Mouse (Mus musculus) neural tube, embryonic 14.5 days (tissue): ENCODE data around the gene Atg2b. TPM values are rescaled to one million over a fixed set of nuclear protein-coding genes. Genes with fewer than 3 reads are reported as not detected.

ENCODE experiments used
- ATAC-seq: fragments of 200-750 bp; cut with Nextera tagmentation; 2 replicates; pipeline ENCODE4 v1.8.0; 2017; ENCODE audit warnings: low read depth, mild to moderate bottlenecking, moderate TSS enrichment, moderate library complexity
- H3K27ac ChIP-seq: fragments of 300-500 bp; sonication (generic); 2 replicates; pipeline ENCODE4 v1.5.1; 2014; ENCODE audit warnings: low read depth, mild to moderate bottlenecking, control low read depth, low read length, moderate library complexity, mixed read lengths
- H3K27me3 ChIP-seq: fragments of 300-500 bp; sonication (generic); 2 replicates; pipeline ENCODE4 v1.6.1; 2014; ENCODE audit warnings: low read length; ENCODE audit not compliant: control insufficient read depth, insufficient read depth
- H3K36me3 ChIP-seq: fragments of 300-500 bp; sonication (generic); 2 replicates; pipeline ENCODE4 v1.6.1; 2014; ENCODE audit warnings: low read length, mixed read lengths; ENCODE audit not compliant: control insufficient read depth, insufficient read depth
- H3K4me1 ChIP-seq: fragments of 300-500 bp; sonication (generic); 2 replicates; pipeline ENCODE4 v1.6.1; 2014; ENCODE audit warnings: low read length; ENCODE audit not compliant: control insufficient read depth, insufficient read depth
- H3K4me2 ChIP-seq: fragments of 300-500 bp; sonication (generic); 2 replicates; pipeline ENCODE4 v1.6.1; 2014; ENCODE audit warnings: mild to moderate bottlenecking, low read depth, low read length, control low read depth
- H3K4me3 ChIP-seq: fragments of 300-500 bp; sonication (generic); 2 replicates; pipeline ENCODE4 v1.5.1; 2014; ENCODE audit warnings: low read depth, low read length, control low read depth, mixed read lengths
- H3K9ac ChIP-seq: fragments of 300-500 bp; sonication (generic); replicated peaks from 2 replicates; pipeline ENCODE4 v1.6.1; 2014; ENCODE audit warnings: low read depth, mild to moderate bottlenecking, control low read depth, low read length, mixed read lengths
- H3K9me3 ChIP-seq: fragments of 300-500 bp; sonication (generic); 2 replicates; pipeline ENCODE4 v1.6.1; 2016; ENCODE audit warnings: low read length; ENCODE audit not compliant: control insufficient read depth
- WGBS: fragments of 180-500 bp; shearing (Covaris S2); extraction: QIAGEN DNeasy Blood & Tissue Kit; methylation state at CpG from one replicate; pipeline ENCODE4 v1.1.7; 2014; 5-methylcytosine and 5-hydroxymethylcytosine counted together
- polyA plus RNA-seq: library from polyadenylated mRNA; unstranded; fragments of >200 nt; fragmentation: Nextera tagmentation; extraction: Ambion mirVana; gene quantifications from 2 replicates; pipeline ENCODE4 v1.2.1, GENCODE M21; 2014

Gene Atg2b
- polyA plus RNA-seq, 1 experiment from 2014 or later, result 19.5 TPM

DNA sequence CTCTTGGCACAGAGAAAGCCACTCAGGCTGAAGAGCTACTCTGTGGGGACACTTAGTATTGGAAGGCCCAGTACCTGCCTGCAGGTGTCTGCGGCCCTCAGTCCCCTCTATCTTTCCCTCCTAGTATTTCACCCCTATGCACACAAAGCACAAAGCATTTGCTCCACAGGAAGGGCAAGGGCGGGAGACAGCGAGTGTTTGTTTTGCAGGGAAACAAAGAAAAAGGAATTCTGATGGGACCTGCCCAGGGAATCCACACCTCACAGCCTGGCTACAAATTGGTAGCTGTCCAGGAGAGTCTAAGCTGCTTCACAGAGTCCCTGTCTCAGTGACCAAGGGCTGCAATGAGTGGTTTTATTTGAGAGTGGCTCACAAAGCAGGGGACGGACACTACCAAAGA is 91.5 kb downstream of the Atg2b start:
- Histone ChIP-seq H3K27ac (no peak overlapping the region), H3K4me1 (no peaks in the 10 kb centered on the region), H3K4me2 (no peak overlapping the region), H3K9ac (no peak overlapping the region), H3K4me3 (no peak overlapping the region), H3K36me3 (no peaks in the 10 kb centered on the region), H3K9me3 (no peaks in the 10 kb centered on the region), H3K27me3 (no peaks in the 10 kb centered on the region)
- WGBS, result 60% methylated on average over 4 of the region's 4 CpGs
- ATAC-seq, result no peak

DNA sequence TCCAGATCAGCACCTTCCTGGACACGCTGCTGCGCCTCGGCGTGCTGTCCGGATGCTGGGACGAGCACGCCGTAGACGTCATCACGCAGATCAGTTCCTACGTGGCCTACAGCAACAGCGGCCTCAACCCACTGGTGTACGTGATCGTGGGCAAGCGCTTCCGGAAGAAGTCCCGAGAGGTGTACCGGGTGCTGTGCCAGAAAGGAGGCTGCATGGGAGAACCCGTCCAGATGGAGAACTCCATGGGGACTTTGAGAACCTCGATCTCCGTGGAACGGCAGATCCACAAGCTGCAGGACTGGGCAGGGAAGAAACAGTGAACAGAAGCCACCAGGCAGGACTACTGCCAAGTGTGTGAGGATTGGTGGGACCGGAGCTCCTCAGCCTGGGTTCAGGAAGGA is 92.7 kb downstream of the Atg2b start:
- Histone ChIP-seq H3K27ac (no peak overlapping the region), H3K36me3 (no peaks in the 10 kb centered on the region), H3K27me3 (no peaks in the 10 kb centered on the region), H3K4me3 (no peak overlapping the region), H3K9me3 (no peaks in the 10 kb centered on the region), H3K9ac (no peak overlapping the region), H3K4me1 (no peaks in the 10 kb centered on the region), H3K4me2 (no peak overlapping the region)
- WGBS, result 96% methylated on average over 23 of the region's 23 CpGs
- ATAC-seq, result no peak

DNA sequence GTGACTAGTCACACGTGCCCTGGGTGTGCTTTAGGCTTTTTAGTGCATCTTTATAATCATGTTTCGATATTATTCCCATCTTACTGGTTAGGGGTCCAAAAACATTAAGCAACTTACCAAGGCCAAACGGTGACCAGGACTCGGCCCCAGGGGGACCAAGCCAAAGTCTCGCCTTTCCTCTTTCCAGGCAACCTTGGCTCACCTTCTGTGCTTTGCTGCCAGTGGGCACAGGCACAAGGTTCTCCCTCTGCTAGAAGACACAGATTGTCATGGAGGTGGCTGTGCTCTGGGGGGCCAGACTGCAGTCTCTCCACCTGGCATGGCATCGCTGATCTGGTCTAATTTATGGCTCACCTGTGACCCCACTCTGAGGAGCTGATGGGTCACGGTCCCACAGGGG is 94.2 kb downstream of the Atg2b start:
- H3K36me3 ChIP-seq, result no peaks in the 10 kb centered on the region
- H3K9me3 ChIP-seq, result no peaks in the 10 kb centered on the region
- H3K4me1 ChIP-seq, result no peaks in the 10 kb centered on the region
- no peaks in the 10 kb centered on the region for H3K27me3 ChIP-seq
- no peak overlapping the region for H3K27ac ChIP-seq
- no peak overlapping the region for H3K4me2 ChIP-seq
- H3K9ac ChIP-seq, result no peak overlapping the region
- no peak for ATAC-seq
- WGBS, result 81% methylated on average over 7 of the region's 7 CpGs
- no peak overlapping the region for H3K4me3 ChIP-seq

DNA sequence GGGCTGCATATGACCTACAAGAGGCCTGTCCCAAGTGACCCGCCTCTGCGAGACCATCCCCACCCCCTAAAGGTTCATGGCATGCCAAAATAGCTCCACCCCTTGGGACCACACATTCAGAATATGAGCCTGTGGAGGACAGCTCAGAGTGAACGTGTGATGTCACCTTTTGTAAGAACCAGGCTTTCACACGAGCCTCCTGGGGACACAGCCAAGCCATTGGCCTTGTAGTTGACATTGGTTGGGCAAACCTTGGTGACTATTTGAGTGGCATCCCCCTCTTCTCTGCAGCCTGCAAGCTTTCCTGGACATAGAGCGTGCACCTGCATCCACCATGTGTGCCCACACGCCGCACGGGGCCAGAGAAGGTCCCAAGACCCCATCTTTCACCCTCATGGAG is 97.5 kb downstream of the Atg2b start:
- WGBS, result 86% methylated on average over 8 of the region's 8 CpGs

DNA sequence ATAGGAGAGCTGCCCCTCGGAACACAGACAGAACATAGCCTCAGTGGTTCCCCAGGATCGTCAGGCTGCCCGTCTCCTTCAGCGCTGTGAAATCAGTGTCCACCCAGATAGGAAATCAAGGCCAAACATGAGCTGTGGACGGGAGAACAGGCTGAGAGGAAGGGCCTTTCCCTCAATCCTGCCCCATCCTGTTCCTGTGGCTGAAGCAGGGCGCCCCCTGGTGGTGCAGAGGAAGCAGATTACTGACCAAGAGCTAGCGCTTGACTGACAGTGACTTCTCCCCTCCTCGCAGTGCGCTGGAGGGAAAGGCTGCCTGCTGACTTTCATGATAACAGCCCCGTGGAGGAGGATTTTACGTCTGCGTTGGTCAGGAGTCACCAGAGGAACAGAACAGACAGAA is 100.2 kb downstream of the Atg2b start:
- Histone ChIP-seq H3K9me3 (no peaks in the 10 kb centered on the region), H3K27me3 (no peaks in the 10 kb centered on the region), H3K9ac (no peak overlapping the region), H3K27ac (no peak overlapping the region), H3K4me1 (0 out of 2 replicates have a peak, but pooled peaks cover 3% of the 10 kb centered on the region), H3K4me2 (no peak overlapping the region), H3K4me3 (no peak overlapping the region), H3K36me3 (no peaks in the 10 kb centered on the region)
- peak; percentile 57; the same call in 1 of the 2 replicates for ATAC-seq
- WGBS, result 21% methylated on average over 12 of the region's 12 CpGs

More for the DNA sequence above, 97.5 kb downstream of the Atg2b start:
- H3K9ac ChIP-seq, result no peak overlapping the region
- no peaks in the 10 kb centered on the region for H3K9me3 ChIP-seq
- 0 out of 2 replicates have a peak, but pooled peaks cover 3% of the 10 kb centered on the region for H3K4me1 ChIP-seq
- no peak for ATAC-seq
- no peaks in the 10 kb centered on the region for H3K27me3 ChIP-seq
- no peaks in the 10 kb centered on the region for H3K36me3 ChIP-seq
- H3K4me3 ChIP-seq, result no peak overlapping the region
- H3K27ac ChIP-seq, result no peak overlapping the region
- H3K4me2 ChIP-seq, result no peak overlapping the region

DNA sequence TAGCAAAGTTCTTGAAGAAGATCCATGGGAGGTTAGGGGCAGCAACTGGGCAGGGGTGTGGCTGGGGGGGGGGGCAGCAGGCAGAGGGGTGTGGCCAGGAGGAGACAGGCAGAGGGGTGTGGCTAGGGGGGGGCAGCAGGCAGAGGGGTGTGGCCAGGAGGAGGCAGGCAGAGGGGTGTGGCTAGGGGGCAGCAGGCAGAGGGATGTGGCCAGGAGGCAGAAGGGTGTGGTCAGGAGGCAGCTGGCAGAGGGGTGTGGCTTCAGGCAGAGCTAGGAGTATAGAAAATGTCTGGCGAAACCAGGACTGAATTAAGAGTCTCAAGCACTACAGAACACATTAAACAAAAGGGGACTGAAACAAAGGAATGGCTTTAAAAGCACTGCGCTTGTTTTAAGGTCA is 101.5 kb downstream of the Atg2b start:
- H3K4me1 ChIP-seq, result 0 out of 2 replicates have a peak, but pooled peaks cover 3% of the 10 kb centered on the region
- no peak for ATAC-seq
- H3K4me3 ChIP-seq, result no peak overlapping the region
- no peak overlapping the region for H3K9ac ChIP-seq
- H3K4me2 ChIP-seq, result no peak overlapping the region
- H3K9me3 ChIP-seq, result no peaks in the 10 kb centered on the region
- H3K36me3 ChIP-seq, result no peaks in the 10 kb centered on the region
- no peaks in the 10 kb centered on the region for H3K27me3 ChIP-seq
- H3K27ac ChIP-seq, result no peak overlapping the region
- WGBS, result 11% methylated on average over 2 of the region's 2 CpGs

DNA sequence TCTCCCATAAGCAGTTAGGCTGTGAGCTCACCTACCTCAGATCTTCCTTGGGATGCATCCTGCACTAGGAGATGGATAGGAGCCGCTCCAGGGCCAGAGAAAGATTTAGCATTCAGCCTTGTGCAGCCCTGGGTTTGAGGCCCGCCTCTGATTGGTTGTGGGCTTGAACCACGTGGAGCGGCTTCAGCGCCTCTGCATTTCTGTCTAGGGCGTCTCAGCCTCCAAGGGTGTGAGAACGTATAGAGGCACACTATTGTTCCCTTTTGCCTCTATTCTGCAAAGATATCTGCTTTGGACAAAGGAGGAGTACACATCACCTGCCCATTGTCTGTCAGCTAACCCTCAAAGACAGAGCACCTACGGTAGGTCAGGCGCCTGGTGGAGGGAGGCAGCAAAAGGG is 102.5 kb downstream of the Atg2b start:
- H3K4me2 ChIP-seq, result no peak overlapping the region
- 57% methylated on average over 9 of the region's 9 CpGs for WGBS
- H3K9ac ChIP-seq, result no peak overlapping the region
- no peak for ATAC-seq
- H3K4me1 ChIP-seq, result 0 out of 2 replicates have a peak, but pooled peaks cover 3% of the 10 kb centered on the region
- no peak overlapping the region for H3K4me3 ChIP-seq
- no peaks in the 10 kb centered on the region for H3K27me3 ChIP-seq
- H3K36me3 ChIP-seq, result no peaks in the 10 kb centered on the region
- H3K9me3 ChIP-seq, result no peaks in the 10 kb centered on the region
- no peak overlapping the region for H3K27ac ChIP-seq

DNA sequence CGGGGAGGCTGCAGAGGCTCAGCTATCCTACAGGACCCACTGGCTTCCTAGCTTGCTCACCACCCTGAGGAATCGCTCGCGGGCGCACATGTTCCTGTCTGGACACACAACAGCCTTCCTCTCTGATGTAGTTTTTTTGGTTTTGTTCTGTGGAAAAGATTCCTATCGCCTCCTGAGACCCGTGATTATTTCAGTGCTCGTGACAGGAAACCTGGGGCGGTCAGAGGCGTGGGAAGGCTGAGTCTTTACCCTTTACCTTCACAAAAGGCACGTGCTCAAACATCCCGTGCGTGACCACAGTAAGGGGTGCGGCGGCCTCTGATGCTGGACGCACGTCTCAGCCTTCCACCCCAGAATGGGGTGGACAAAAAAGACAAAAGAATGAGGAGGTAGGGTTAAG is 104.5 kb downstream of the Atg2b start:
- ATAC-seq, result no peak

DNA sequence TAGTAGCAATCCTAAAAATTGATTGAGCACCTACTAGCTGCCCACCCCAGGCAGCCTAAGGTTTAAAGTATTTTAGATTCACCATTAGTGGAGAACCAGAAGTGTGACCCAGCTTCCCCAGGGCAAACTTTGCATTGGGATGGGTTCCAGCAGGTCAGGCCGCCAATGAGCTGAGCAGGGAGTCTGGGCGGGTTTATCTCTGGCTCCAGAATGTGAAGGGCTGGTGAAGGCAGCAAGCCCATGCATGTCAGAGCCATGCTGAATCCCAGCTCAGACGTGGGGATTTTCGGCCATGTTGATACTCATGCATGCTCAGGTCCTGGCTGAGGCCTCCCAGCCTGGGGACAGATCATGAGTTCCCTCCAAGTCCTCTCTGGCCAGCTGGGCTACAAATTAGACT is 110.7 kb downstream of the Atg2b start:
- ATAC-seq, result no peak
- 94% methylated on average over 4 of the region's 4 CpGs for WGBS
- H3K4me3 ChIP-seq, result no peak overlapping the region

More for the DNA sequence above, 104.5 kb downstream of the Atg2b start:
- Histone ChIP-seq H3K4me1 (0 out of 2 replicates have a peak, but pooled peaks cover 3% of the 10 kb centered on the region), H3K4me2 (no peak overlapping the region), H3K4me3 (no peak overlapping the region), H3K27me3 (no peaks in the 10 kb centered on the region), H3K9ac (no peak overlapping the region), H3K36me3 (no peaks in the 10 kb centered on the region), H3K27ac (no peak overlapping the region), H3K9me3 (no peaks in the 10 kb centered on the region)
- WGBS, result 86% methylated on average over 17 of the region's 17 CpGs

More for the DNA sequence above, 110.7 kb downstream of the Atg2b start:
- H3K27ac ChIP-seq, result no peak overlapping the region
- H3K9ac ChIP-seq, result no peak overlapping the region
- H3K9me3 ChIP-seq, result no peaks in the 10 kb centered on the region
- no peaks in the 10 kb centered on the region for H3K36me3 ChIP-seq
- H3K4me2 ChIP-seq, result no peak overlapping the region
- no peaks in the 10 kb centered on the region for H3K27me3 ChIP-seq
- H3K4me1 ChIP-seq, result no peaks in the 10 kb centered on the region
